Mouse (Mus musculus) hindlimb bud, embryonic 11.5 days (tissue): ENCODE results near the gene Timm10.
A peak's percentile ranks its signal among the peaks of the same experiment; 100 is the strongest.
"Not testable (repeated sequence)": the region's sequence is repeated elsewhere in the genome, so short reads cannot be mapped to it uniquely, and the experiment has no call there.

Experiments used
- DNase-seq: peaks from one replicate; pipeline ENCODE4 v3.0.0-alpha.2; 2012; ENCODE audit warnings: low read depth, low spot score; ENCODE audit errors: extremely low spot score

Timm10 gene

DNA sequence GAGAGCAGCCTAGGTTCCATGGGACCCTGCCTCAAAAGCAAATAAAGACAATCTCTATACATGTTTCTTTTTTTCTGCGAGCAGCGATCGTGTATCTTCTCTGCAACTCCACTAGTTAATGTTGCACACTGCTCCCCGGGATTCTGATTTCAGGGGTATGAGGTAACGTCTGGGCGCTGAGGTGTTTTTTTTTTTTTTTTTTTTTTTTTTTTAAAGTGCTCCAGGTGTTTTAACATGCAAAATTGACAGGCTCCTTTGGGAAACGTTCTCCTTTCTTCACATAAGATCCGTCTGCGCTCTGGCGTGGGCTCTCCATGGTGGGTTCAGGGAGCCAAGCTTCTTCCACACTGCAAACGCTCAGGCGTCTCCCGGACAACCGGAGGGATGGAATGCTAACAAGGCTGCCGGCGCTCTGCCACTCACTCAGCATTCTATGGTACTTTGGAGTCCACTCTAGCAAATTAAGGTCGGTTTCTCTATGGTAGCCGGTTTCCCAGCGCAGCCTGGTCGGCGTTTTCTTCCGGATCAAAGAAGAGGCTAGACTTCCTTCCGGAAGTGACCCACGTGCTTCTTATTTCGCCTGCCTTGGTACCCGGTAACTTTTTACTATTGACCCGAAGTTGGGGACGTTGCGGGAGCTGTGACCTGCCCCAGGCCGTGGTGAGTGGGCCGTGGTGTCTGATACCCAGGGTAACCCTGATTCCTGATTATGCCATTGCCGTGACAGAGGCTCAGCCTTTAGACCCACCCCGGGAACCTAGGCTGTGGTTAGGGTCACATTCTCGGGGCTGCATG lies at the start of gene Timm10:
Timm10 (plus strand) TSS at position 510 of the 795 bp plus-strand sequence.
- DNase-seq = peak; percentile 90

DNA sequence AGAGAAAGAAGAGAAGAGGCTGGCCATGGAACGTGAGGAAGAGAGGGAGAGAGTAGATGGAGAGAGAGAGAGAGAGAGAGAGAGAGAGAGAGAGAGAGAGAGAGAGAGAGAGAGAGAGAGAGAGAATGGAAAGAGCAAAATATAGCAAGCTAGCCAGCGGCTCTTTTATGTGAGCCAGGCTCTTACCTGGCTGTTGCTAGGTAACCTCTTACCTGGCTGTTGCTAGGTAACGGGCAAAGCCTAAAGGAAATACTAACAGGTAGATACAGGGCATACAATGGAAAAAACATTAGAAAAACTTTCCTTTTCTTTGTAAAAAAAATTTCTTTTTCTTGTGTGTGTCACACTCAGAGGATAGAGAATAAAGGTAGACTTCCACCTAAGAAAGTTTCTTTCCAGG lies 49.1 kb upstream of the Timm10 start:
- DNase-seq = no peak

DNA sequence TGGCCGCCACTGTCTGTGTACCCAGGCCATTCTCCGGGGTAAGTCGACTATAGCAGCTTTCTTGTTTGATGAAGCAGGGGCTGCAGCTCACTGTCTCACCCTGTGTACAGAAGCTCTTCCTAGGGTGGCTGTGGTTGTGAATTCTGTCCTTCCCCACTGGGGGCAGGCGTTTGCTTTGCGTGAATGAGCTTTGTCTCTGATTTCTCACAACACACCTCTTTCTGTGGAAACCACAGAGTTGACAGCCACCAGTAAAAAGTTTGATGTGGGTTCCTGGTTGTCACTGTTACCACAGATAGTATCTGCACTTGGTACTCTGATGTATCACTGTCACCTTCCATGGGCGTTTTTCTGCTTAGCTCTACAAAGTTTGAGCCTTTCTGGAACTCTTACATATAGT lies 47.6 kb upstream of the Timm10 start:
- no peak for DNase-seq

DNA sequence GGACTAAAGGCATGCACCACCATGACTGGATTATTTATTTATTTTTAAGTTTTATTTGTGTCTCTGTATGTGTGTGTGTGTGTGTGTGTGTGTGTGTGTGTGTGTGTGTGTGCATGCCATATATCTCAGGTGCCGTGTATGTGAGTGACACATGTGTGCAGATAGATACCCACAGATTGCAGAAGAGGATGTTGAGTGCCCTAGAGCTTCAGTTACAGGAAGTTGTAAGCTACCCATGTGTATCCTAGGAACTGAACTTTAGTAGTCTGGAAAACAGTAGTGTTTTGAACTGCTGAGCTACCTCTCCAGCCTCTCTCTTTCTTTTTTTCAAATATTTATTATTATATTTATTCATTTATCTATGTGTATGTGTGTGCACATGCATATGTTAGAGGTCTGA lies 43.5 kb upstream of the Timm10 start:
- DNase-seq = no peak

DNA sequence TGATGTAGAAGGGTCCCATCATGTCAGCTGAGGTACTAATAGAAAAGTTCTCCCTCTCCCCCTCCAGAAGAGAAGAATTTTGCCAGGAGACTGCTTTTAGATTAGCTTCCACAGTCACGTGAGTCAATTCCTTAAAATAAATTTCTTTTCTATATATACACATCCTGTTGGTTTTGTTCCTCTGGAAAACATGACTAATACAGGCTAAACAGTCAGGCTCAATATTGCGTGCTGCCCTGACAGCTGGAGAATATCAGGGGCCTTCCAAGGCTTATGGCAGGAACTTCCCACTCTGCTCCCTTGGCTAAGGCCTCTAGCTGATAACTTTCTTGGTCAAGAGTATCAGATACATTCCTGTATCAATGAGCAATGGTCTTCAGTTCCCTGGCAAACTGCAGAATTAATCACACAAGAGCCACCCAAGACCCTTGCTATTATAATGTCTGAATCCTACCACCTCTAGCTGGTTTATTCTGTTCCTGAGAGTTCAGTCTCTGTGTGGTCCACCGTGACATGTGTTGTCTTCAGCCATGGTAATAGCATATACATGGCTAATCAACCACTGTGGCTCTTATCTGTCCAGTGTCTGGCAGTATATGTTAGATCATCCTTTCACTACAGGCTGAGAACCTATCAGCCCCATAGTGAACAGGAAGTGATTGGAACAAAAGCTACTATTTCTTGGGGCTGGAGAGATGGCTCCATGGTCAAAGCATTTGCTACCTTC lies 42.8 kb upstream of the Timm10 start:
- DNase-seq = no peak

DNA sequence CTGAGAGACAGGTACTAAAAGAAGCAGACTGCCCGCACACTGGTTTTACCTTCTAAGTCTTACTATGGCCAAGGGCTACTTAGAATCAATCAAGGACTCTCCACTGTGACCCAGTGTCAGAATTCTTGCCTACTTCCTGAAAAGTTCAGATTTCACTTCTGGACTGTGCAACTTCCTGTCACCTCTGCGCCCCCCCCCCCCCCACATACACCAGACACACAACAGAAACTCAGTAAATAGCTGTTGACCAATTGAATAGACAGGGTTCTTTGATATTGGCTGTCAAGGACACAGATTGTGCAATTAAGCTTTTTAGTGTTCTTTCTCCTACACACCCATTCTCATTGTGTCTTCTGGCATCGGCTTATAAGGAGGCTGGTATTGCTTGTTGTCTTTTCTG lies 38.5 kb upstream of the Timm10 start:
- DNase-seq = no peak

DNA sequence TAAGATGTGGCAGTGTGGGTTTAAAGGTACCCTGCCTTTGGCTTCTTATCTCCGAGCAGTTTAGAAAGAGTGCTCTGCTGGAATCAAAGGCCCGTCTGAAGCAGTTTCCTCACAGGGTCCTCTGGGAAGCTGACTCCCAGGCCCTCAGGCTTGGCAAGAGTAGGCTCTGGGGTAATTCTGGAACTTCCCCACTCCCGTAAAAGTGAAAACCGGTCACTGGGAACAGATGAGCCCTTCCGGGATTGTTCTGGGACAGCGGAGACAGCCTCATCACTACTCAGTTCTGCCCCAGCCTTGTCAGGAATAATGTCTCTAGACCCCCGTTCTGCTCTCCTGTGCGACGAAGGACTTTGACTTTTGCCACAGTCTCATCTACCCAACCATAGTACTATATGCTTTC lies 36.4 kb upstream of the Timm10 start:
- DNase-seq = no peak

DNA sequence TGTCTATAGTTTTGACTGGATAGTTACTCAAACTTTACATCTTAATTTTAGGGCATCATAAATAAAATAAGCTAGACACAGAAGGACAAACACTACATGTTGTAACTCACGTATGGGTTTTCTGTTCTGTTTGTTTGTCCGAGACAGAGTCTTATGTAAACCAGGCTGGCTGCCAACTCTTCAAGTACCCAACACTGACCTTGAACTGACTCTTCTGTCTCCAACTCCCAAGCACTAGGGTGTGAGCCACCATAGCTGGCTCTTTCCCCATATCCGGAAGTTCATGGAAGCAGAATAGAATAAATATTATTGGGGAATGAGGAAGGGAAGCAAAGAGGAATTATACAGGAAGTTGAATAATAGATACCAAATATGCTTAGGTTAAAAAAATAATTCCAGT lies 34.3 kb upstream of the Timm10 start:
- no peak for DNase-seq

DNA sequence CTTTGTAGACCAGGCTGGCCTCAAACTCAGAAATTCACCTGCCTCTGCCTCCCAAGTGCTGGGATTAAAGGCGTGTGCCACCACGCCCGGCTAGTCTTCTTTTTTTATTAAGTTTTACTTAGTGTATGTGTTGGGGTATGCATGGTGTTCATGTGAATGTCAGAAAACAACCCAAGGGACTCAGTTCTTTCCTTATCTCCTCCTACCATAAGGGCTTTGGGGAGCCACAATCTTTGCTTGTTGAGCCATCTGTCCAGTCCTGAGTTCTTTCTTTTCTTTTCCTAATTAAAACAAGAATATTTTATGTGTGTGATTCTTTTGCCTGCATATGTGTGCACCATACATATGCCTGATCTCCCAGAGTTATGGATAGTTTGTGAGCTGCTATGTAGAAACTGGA lies 33.6 kb upstream of the Timm10 start:
- DNase-seq = no peak

DNA sequence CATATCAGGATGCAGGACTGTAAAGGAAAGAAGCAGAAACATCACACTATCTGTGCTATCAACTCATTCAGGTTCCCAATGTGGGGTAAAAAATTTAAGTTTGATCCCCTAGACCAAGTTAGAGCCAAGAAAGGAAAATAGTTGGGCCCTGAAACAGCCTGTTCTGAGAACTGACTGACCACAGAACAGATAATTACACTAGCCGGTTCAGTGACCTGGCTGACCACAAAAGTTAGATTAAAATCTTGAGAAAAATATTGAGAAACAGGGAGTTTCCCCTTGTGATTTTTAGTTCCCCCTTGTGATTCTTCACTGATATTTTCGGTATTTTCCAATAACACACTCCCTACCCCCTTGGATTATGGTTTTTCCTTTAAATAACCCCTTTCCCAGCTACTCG lies 32.9 kb upstream of the Timm10 start:
- DNase-seq = no peak

DNA sequence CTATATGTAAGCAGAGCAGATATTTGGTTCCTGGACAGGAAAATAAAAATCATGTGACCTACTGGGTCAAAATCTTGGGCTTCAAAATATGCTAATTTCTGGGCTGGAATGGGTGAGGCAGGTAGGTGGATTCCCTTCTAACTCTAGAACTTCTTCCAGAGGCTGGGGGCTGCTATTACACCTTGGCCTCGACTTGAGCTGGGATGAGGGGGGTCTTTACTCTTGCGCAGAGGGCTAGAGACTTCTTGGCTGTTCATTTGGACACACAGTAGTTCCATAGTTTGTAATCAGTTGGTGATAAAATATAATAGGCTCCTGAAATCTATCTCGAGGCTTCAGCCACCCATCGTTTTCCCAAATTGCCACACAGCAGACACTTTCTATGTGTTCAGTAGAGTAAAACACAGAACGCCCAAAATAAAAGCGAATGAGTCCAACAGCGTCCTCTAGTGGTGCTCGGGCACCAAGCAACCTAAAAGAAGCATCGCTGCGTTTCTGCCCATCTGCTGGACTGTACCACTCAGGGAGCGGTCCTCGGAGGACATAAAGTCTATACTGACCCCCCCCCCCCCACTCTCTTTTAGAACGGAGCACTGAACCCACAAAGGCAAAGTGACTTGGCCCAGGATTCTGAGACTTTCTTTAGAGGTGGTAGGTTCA lies 28.8 kb upstream of the Timm10 start:
- peak; percentile 73 for DNase-seq

DNA sequence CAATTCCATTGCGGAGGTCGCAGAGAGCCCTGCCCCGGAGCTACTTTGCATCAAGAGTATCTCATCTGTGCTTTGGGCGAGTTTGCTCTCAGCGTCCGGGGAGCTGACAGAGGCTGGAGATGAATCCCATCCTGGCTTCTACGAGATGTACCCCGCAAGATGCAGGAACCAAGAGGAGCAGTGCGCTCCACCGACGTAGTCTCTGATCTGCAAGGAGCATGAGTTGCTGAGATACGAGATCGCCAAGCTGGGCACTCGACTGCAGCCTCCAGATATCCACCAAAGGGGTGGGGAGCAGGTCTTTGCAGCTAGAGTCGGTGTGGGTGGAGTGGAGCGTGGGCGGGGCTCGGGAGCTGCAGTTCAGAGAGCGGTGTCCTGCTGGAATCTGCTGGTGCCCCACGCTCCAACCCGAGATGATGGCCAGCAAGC lies 28.3 kb upstream of the Timm10 start, which contains the start of gene Ube2l6:
Ube2l6 (plus strand) TSS at position 336 of the 429 bp plus-strand sequence.
- peak; percentile 30 for DNase-seq

DNA sequence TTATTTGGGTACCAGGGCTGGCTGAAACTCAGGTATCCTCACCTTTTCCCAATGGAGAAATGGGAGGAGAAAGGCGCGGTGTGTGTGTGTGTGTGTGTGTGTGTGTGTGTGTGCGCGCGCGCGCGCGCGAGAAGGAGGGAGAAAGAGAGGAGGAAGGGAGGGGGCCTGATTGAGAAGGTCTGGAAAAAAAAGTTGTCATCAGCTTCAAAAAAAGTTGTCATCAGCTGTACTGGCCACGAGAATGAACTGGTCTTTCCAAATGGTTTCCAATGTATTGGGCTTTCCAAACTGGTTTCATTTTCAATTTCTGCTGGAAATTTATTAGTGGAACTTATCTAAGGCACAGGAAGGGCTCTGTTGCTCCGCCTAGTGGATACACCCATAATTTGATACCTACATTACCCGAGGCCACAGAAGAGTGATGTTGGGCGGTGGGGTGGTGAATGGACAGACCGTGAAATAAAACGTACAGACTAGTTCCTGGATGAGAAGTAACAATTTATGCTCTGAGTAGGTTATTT lies 27.7 kb upstream of the Timm10 start:
- DNase-seq = peak; percentile 61

DNA sequence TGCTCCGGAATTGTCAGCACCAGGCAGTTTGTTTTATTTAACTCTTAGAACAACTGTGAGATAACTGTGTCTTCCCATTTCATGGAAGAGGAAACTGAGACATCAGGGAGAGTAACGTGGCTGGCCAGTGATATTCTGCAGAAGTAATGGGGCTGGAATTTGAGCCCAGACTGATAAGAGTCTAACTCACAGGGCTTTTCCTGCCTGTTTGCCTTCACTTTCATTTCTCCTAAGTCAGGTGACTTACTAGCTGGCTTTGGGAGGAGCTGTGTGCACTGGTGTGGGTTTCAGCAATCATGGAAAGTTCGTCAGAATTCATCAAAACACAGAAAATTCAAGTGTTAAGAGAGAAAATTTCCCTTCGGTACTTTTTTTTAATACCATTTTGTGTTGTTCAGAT lies 26.5 kb upstream of the Timm10 start:
- DNase-seq = no peak

DNA sequence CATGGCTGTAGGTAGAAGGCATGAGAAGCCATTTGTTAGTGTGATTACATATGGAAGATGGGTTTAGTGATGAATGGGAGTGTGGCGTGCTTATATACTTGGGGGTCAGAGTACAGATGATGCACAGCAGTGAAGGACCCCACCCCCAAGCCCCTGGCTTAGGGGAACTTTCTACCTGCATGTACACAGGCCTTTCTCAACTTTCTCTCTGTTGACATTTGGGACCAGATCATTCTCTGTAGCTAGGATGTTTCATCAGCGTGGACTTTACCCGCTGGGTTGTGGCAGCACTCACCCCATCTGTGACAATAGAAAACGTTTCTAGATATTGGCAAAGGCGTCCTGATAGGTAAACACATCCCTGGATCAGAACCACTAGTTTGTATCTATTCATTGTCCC lies 25.6 kb upstream of the Timm10 start:
- not testable (repeated sequence) for DNase-seq

DNA sequence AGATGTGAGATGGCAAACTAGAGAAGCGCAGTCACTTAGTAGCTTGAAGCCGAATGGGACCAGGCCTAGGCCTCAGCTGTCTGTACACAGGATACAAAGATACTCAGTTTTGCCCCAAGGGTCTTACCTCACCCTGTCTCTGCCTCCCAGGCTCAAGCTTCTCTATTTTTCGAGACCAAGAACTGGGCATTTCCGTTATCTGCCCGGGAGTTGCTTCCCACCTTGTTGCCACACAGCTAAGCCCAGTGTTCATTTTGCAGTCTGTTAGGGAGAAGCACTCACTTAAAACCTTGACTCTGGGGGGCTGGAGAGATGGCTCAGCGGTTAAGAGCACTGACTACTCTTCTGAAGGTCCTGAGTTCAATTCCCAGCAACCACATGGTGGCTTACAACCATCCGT lies 22.8 kb upstream of the Timm10 start:
- DNase-seq = no peak

DNA sequence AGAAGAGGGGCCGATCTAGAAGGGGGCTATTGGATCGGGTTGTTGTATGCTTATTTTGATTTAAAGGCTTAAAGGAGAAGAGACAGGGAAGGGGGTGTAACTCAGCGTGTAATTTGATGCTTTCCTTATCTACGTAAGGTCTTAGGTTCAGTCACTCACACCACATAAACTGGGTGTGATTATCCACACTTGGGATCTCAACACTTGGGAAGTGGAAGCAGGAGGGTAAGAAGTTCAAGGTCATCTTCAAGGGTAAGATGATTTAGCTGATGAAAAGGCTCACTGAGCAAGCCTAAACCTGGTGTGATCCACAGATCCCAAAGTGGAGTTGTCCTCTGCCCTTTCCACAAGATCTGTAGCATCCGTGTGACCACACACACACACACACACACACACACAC lies 20.3 kb upstream of the Timm10 start:
- no peak for DNase-seq

DNA sequence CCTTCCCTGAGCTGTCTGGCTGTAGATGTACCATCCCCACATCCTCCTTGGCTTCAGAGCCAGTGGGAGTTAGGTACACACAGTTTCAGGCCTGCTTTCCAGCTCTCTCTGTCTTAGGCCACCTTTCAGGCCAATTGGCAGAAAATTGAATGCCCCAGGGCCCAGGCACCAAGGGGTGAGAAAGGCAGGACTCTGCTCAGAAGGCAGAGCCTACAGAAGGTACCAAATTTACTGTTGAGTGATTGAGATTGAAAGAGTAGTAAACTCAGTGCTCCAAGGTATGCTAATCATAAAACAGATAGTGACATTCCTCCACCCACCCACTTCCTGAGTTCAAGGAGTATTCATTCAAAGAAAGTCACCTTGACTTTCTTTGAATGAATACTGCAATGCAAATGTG lies 17.5 kb upstream of the Timm10 start:
- DNase-seq = no peak

DNA sequence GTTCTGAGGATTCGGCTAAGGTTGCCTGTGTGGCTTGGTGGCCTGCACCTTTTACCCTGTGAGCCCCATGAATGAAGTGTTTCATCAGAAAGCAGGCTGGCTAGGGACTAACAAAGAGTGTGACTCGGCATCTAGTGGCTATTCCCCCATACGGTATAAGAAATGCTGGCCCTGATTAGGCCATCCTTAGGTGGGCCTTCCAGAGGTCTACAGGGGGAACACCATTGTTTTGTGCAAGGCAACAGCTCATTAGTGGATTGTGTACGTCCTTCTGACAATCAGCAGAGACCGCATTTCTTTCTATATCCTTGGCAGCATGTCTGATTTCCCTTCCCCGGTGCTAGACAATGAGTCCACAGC lies 16.3 kb upstream of the Timm10 start:
- DNase-seq = no peak

DNA sequence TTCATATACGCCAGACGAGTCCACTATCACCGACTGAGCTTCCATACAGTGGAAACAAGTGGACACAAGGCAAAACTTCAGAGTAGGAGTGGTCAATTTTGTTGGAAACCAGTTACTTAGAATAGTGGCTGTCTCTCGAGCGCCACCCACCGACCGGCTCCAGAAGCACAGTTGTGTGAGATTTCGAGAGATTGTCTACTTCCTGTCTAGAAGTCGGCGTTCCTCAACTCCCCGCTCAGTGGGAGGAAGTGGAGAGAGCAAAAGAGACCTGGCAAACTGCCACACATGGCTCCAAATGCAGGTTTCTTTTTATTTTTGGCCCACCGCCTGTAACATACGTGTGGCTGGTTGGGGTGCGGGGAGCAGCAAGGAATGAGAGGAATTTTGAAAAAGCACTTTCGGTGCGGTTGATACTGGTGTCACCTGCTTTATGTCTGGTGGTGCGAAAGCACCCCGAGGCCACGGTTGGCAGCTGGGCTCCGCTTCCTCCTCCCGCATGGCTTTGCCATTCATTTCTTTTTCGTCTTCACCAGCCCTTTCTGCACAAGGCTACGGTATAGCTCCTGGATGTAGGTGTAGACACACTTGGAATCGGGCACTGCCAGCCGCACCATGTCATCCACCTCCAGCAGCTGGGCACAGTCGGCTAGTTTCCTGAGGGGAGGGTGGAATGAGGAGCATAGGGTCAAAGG lies 15.8 kb upstream of the Timm10 start:
- no peak for DNase-seq

DNA sequence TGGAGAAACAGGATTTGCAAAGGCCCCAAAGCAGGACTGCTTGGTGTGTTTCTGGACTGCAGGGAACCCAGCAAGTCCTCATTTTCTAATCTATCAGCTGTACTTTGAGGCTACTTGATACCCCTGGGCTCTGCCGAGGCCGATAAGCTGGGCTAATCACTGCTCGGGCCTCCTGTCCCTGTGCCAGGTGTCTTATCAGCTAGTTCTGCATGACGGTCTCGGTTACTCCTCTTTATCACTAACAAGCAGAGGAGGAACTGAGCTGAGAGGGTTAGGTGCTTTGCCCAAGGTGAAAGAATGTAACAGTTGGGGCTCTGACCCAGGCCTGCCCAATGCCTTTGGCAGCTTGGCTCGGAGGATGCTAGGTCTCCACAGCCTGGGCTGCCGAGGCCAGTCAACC lies 14.9 kb upstream of the Timm10 start:
- no peak for DNase-seq
